Comparison of ENCODE assay signal across 8 mouse cellular contexts in the genomic region with DNA sequence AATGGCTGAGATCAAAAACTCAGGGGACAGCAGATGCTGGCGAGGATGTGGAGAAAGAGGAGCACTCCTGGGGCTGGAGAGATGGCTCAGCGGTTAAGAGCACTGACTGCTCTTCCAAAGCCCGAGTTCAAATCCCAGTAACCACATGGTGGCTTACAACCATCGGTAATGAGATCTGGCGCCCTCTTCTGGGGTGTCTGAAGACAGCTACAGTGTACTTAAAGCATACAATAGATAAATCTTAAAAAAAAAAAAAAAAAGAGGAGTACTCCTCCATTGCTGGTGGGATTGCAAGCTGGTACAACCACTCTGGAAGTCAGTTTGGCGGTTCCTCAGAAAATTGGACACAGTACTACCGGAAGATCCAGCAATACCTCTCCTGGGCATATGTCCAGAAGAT. TPM values are rescaled to one million over a fixed set of nuclear protein-coding genes. Genes with fewer than 3 reads are reported as not detected.
A peak's percentile ranks its signal among the peaks of the same experiment; 100 is the strongest.
DNase-seq lines count a peak whose midpoint lies in the region; ATAC-seq and TF ChIP-seq lines count a peak whose summit lies in the region.
"Not testable (repeated sequence)": the region's sequence is repeated elsewhere in the genome, so short reads cannot be mapped to it uniquely, and the experiment has no call there.
"Had no signal": no experiment of that assay in that cellular context is flagged by ENCODE, and none has a peak within 500 bp of the region (broad histone marks: within the 10 kb centered on the region; RNA-seq: fewer than 3 reads in every experiment).

No protein-coding gene starts in this region.

- TF ChIP-seq POLR2A in MEL (IDR thresholded peaks at IDR 0.05; ENCODE audit: control insufficient read depth in 1 of 2, insufficient read depth in 1 of 2, low read depth in 1 of 2, low read length in 2 of 2, poor library complexity in 1 of 2); heart, adult 2 months (IDR thresholded peaks at IDR 0.05; ENCODE audit: insufficient read depth, low read depth, low read length): not testable (repeated sequence)

- peak; percentile 6 to 7 for DNase-seq in B cell, adult 2 months
- DNase-seq in MEL (ENCODE audit: low read depth, low spot score) (peak; percentile 24), ZHBTc4 (ENCODE audit: low read depth, low spot score) (peak; percentile 64)
- DNase-seq in heart, adult 2 months; kidney, postnatal 0 days (ENCODE audit: low spot score): not testable (repeated sequence)
- peak; percentile 37 for DNase-seq in liver, postnatal 0 days
- peak; percentile 2 for DNase-seq in thymus, postnatal 25 days

- peak in 2 of 3 experiments; percentile 11 to 19; a peak in 2 of 6 replicates for TF ChIP-seq CTCF in MEL (IDR thresholded peaks at IDR 0.05 in 2 of 3, conservative IDR thresholded peaks at IDR 0.05 in 1 of 3; ENCODE audit: control insufficient read depth in 1 of 3, insufficient read depth in 1 of 3, low read depth in 2 of 3, low read length in 3 of 3, poor library complexity in 1 of 3, severe bottlenecking in 1 of 3)
- peak; percentile 45 for TF ChIP-seq CTCF in heart, adult 2 months (IDR thresholded peaks at IDR 0.05)
- peak; percentile 28 for TF ChIP-seq CTCF in kidney, postnatal 0 days (IDR thresholded peaks at IDR 0.05; ENCODE audit: low read depth)
- TF ChIP-seq CTCF in liver, postnatal 0 days (IDR thresholded peaks at IDR 0.05; ENCODE audit: low read depth), result peak; percentile 37; the same call in 1 of the 2 replicates

- H3K9me3 ChIP-seq in MEL (replicated peaks; ENCODE audit: insufficient read depth, low read length); kidney, postnatal 0 days (replicated peaks; ENCODE audit: low read length); liver, postnatal 0 days (ENCODE audit: low read length): not testable (repeated sequence)

- TF ChIP-seq RAD21 in MEL (IDR thresholded peaks at IDR 0.05; ENCODE audit: low read depth, low read length), result not testable (repeated sequence)

- 82% methylated on average over 7 of the region's 7 CpGs for WGBS in heart, adult 2 months
- 70% methylated on average over 7 of the region's 7 CpGs for WGBS in kidney, postnatal 0 days
- WGBS in liver, postnatal 0 days (ENCODE audit: insufficient replicate concordance), result 62% methylated on average over 7 of the region's 7 CpGs

- H3K36me3 ChIP-seq in MEL (ENCODE audit: control insufficient read depth in 1 of 2, insufficient read depth in 2 of 2, low read length in 2 of 2); heart, adult 2 months (ENCODE audit: control insufficient read depth, insufficient read depth, low read length); kidney, postnatal 0 days (ENCODE audit: insufficient read depth, low read length); liver, postnatal 0 days (replicated peaks; ENCODE audit: insufficient read depth, low read length): not testable (repeated sequence)

- not testable (repeated sequence) for ATAC-seq in kidney, postnatal 0 days (replicated peaks; ENCODE audit: low FRiP score, low read depth); liver, postnatal 0 days

- not testable (repeated sequence) for H3K4me2 ChIP-seq in kidney, postnatal 0 days (ENCODE audit: low read length); liver, postnatal 0 days (ENCODE audit: low read depth, low read length)

- H3K9ac ChIP-seq in MEL (ENCODE audit: control insufficient read depth, low read depth, low read length, poor library complexity, severe bottlenecking); heart, adult 2 months (ENCODE audit: low read depth, low read length); kidney, postnatal 0 days (ENCODE audit: low read depth, low read length); liver, postnatal 0 days (replicated peaks): not testable (repeated sequence)

- not testable (repeated sequence) for TF ChIP-seq EP300 in MEL (IDR thresholded peaks at IDR 0.05; ENCODE audit: low read depth in 1 of 2, low read length in 2 of 2); heart, adult 2 months (IDR thresholded peaks at IDR 0.05; ENCODE audit: insufficient read depth, low read depth, low read length); liver, postnatal 0 days (IDR thresholded peaks at IDR 0.05; ENCODE audit: low read depth)

- H3K27ac ChIP-seq in MEL (ENCODE audit: control insufficient read depth, low read depth, low read length); heart, adult 2 months; kidney, postnatal 0 days; liver, postnatal 0 days (ENCODE audit: low read depth): not testable (repeated sequence)

- H3K79me2 ChIP-seq in MEL (ENCODE audit: control insufficient read depth, insufficient read depth, low read length, poor library complexity); heart, adult 2 months (replicated peaks; ENCODE audit: control insufficient read depth, insufficient read depth, low read length): not testable (repeated sequence)

- intact Hi-C loops in heart, adult 2 months (cut with DNase I), result not testable (repeated sequence)

- not testable (repeated sequence) for H3K4me3 ChIP-seq in MEL (ENCODE audit: control insufficient read depth in 1 of 2, insufficient read depth in 1 of 2, low read depth in 2 of 2, low read length in 2 of 2); heart, adult 2 months; kidney, postnatal 0 days (replicated peaks; ENCODE audit: low read depth, low read length); liver, postnatal 0 days (ENCODE audit: low read depth, low read length)

- not testable (repeated sequence) for H3K27me3 ChIP-seq in MEL (ENCODE audit: control insufficient read depth in 1 of 2, insufficient read depth in 2 of 2, low read length in 2 of 2); heart, adult 2 months (ENCODE audit: control insufficient read depth, insufficient read depth, low read length); kidney, postnatal 0 days (ENCODE audit: insufficient read depth, low read length); liver, postnatal 0 days (ENCODE audit: insufficient read depth, low read length)

- not testable (repeated sequence) for H3K4me1 ChIP-seq in MEL (ENCODE audit: control insufficient read depth in 1 of 2, insufficient read depth in 2 of 2, low read length in 2 of 2); kidney, postnatal 0 days (replicated peaks; ENCODE audit: insufficient read depth, low read length); liver, postnatal 0 days (ENCODE audit: insufficient read depth)
- peaks cover 12% of the 10 kb centered on the region for H3K4me1 ChIP-seq in heart, adult 2 months (ENCODE audit: control insufficient read depth, insufficient read depth, low read length)

RNA-seq across cellular contexts. Expression of a gene that starts 54.0 kb away (rescaled TPM):
- total RNA-seq in MEL (2012; rRNA removed), result 0.03 TPM in 1 of 2 replicates, not detected in the other
- not detected for polyA plus RNA-seq in MEL (2012; ENCODE audit: insufficient read depth in 1 of 2, insufficient read length in 2 of 2, low read depth in 1 of 2, low replicate concordance in 2 of 2, missing spikeins in 1 of 2)
- 10 to 100 TPM; 23.0 to 23.3 TPM for total RNA-seq in heart, adult 2 months (2021)
- polyA plus RNA-seq in heart, adult 2 months (2012; rRNA removed), result 6.9 and 13.5 TPM in 2 replicates
- 22.3 and 23.0 TPM in 2 replicates for polyA plus RNA-seq in kidney, postnatal 0 days (2015; fragmentation: Nextera tagmentation; extraction: Ambion mirVana)
- polyA plus RNA-seq in liver, postnatal 0 days (2015; fragmentation: Nextera tagmentation; extraction: Ambion mirVana), result 8.2 and 8.9 TPM in 2 replicates
- polyA plus RNA-seq: G1E had no signal
